ENCODE assay signal across 9 mouse cellular contexts in the genomic region with DNA sequence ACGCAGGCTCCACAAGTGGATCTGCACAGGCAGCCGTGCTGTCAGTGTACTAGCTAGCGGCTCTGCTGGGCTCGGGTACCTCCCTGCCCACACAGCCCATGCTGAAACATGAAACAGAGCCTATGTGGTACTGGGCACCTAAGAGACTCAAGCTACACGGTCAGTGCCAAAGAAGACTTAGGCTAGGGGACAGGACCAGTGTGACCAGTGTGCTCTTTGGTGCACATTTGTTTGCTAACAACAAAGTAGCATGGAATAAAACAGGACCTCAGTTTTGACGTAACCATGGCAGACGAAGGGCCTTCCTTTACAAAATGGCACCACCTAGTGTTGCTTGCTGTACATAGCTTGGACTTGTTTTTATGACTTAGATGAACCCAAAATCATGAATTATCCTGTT. TPM values are rescaled to one million over a fixed set of nuclear protein-coding genes. Genes with fewer than 3 reads are reported as not detected.
DNase-seq lines count a peak whose midpoint lies in the region; ATAC-seq and TF ChIP-seq lines count a peak whose summit lies in the region.
"Had no signal": no experiment of that assay in that cellular context is flagged by ENCODE, and none has a peak within 500 bp of the region (broad histone marks: within the 10 kb centered on the region; RNA-seq: fewer than 3 reads in every experiment).

No protein-coding gene starts in this region.

- no peaks in the 10 kb centered on the region for H3K36me3 ChIP-seq in forebrain, embryonic 16.5 days (ENCODE audit: control insufficient read depth, insufficient read depth)
- H3K36me3 ChIP-seq in kidney, adult 2 months (ENCODE audit: control insufficient read depth, insufficient read depth, low read length) = no peaks in the 10 kb centered on the region
- no peaks in the 10 kb centered on the region for H3K36me3 ChIP-seq in lung, embryonic 14.5 days (ENCODE audit: insufficient read depth)

- no peaks in the 10 kb centered on the region for H3K9me3 ChIP-seq in forebrain, embryonic 16.5 days (ENCODE audit: control insufficient read depth, low read length)
- no peaks in the 10 kb centered on the region for H3K9me3 ChIP-seq in lung, embryonic 14.5 days (ENCODE audit: low read depth, low read length)

- H3K9ac ChIP-seq in forebrain, embryonic 16.5 days (replicated peaks; ENCODE audit: low read depth, low read length) = no peak overlapping the region
- H3K9ac ChIP-seq in lung, embryonic 14.5 days = no peak overlapping the region

- peak; percentile 65 for ATAC-seq in forebrain, embryonic 16.5 days
- ATAC-seq in lung, embryonic 14.5 days (ENCODE audit: insufficient read depth) = peak; percentile 35; the same call in 1 of the 2 replicates

- DNase-seq in right cerebral cortex, adult 2 months (ENCODE audit: low spot score in 2 of 2) = peak; percentile 65 to 72
- DNase-seq in right cerebral cortex, postnatal 36 days (ENCODE audit: low spot score in 2 of 2) = no peak
- peak; percentile 61 for DNase-seq in brain, embryonic 18.5 days (ENCODE audit: low read depth, low spot score)
- DNase-seq in kidney, adult 2 months = peak; percentile 73
- peak; percentile 85 for DNase-seq in lung, embryonic 14.5 days
- DNase-seq in retina, postnatal 7 days (ENCODE audit: low read depth, low spot score) = peak; percentile 54
- no peak for DNase-seq in testis, postnatal 14 days (ENCODE audit: low spot score)

- WGBS in forebrain, embryonic 16.5 days = 47% methylated on average over 7 of the region's 7 CpGs
- WGBS in kidney, adult 2 months = 27% methylated on average over 7 of the region's 7 CpGs
- 40% methylated on average over 7 of the region's 7 CpGs for WGBS in lung, embryonic 14.5 days

- TF ChIP-seq POLR2A in kidney, adult 2 months (IDR thresholded peaks at IDR 0.05; ENCODE audit: low read depth, low read length) = no peak

- TF ChIP-seq CTCF in kidney, adult 2 months (conservative IDR thresholded peaks at IDR 0.05; ENCODE audit: insufficient read depth, insufficient read length, low read depth, low read length) = peak; percentile 44
- peak; percentile 82 for TF ChIP-seq CTCF in lung, embryonic 14.5 days (IDR thresholded peaks at IDR 0.05; ENCODE audit: low read depth)

- H3K4me2 ChIP-seq in forebrain, embryonic 16.5 days (ENCODE audit: low read length) = no peak overlapping the region
- peak overlapping the region; percentile 31; the same call in 1 of the 2 replicates for H3K4me2 ChIP-seq in lung, embryonic 14.5 days

- no peak overlapping the region for H3K4me3 ChIP-seq in forebrain, embryonic 16.5 days (replicated peaks; ENCODE audit: low read length)
- no peak overlapping the region for H3K4me3 ChIP-seq in kidney, adult 2 months (ENCODE audit: insufficient read depth, low read depth, low read length)
- H3K4me3 ChIP-seq in lung, embryonic 14.5 days (ENCODE audit: low read depth, low read length) = no peak overlapping the region
- H3K4me3 ChIP-seq: erythroblast, embryonic 14.5 days had no signal

- no peaks in the 10 kb centered on the region for H3K27me3 ChIP-seq in forebrain, embryonic 16.5 days (replicated peaks; ENCODE audit: control insufficient read depth, insufficient read depth, low read length)
- H3K27me3 ChIP-seq in kidney, adult 2 months (replicated peaks; ENCODE audit: control insufficient read depth, insufficient read depth, low read length) = no peaks in the 10 kb centered on the region
- no peaks in the 10 kb centered on the region for H3K27me3 ChIP-seq in lung, embryonic 14.5 days (ENCODE audit: insufficient read depth, low read length)

- no peak overlapping the region for H3K27ac ChIP-seq in forebrain, embryonic 16.5 days (ENCODE audit: low read length)
- H3K27ac ChIP-seq in kidney, adult 2 months (ENCODE audit: insufficient read depth, low read depth, low read length) = no peak overlapping the region
- H3K27ac ChIP-seq in lung, embryonic 14.5 days (ENCODE audit: low read depth) = no peak overlapping the region

- peaks cover 2% of the 10 kb centered on the region; the same call in 1 of the 2 replicates for H3K4me1 ChIP-seq in forebrain, embryonic 16.5 days (replicated peaks; ENCODE audit: control insufficient read depth, insufficient read depth, low read length)
- H3K4me1 ChIP-seq in kidney, adult 2 months (ENCODE audit: control insufficient read depth, insufficient read depth, low read length) = 0 out of 2 replicates have a peak, but pooled peaks cover 6% of the 10 kb centered on the region
- H3K4me1 ChIP-seq in lung, embryonic 14.5 days (ENCODE audit: insufficient read depth) = no peaks in the 10 kb centered on the region

RNA-seq across cellular contexts. Expression of gene Ropn1l, which starts 6.4 kb away (rescaled TPM):
- polyA plus RNA-seq in forebrain, embryonic 16.5 days (2015; fragmentation: Nextera tagmentation; extraction: Ambion mirVana) = 0.98 and 1.2 TPM in 2 replicates
- 5.6 and 6.9 TPM in 2 replicates for polyA plus RNA-seq in kidney, adult 2 months (2012; rRNA removed)
- 2.3 and 2.6 TPM in 2 replicates for polyA plus RNA-seq in lung, embryonic 14.5 days (2014; fragmentation: Nextera tagmentation; extraction: Ambion mirVana)

Comparison
In these comparisons a context has a peak if more than half of its experiments do, and no peak if none do; other contexts are left out.
1. DNase-seq: peak in right cerebral cortex, adult 2 months (2 of 2), brain, embryonic 18.5 days (single experiment), kidney, adult 2 months (single experiment), lung, embryonic 14.5 days (single experiment) and retina, postnatal 7 days (single experiment); none in right cerebral cortex, postnatal 36 days (0 of 2) and testis, postnatal 14 days (single experiment).